Mouse (Mus musculus): ENCODE data around the gene Cbs. TPM values are rescaled to one million over a fixed set of nuclear protein-coding genes. Genes with fewer than 3 reads are reported as not detected.

The Cbs gene
- polyA plus RNA-seq, 1 experiment from 2014 or later, result 9.8 TPM

Small RNA genes within 50 kb of the gene (microRNA-seq; reads per million reads assigned to microRNA genes)
- not detected for gene Gm24970

Other genes starting within 250 kb of the Cbs start
- gene Wdr4, start 117.3 kb downstream of the Cbs start, polyA plus RNA-seq (2015; fragmentation: Nextera tagmentation; extraction: Ambion mirVana), result 40.3 and 41.5 TPM in 2 replicates
- 334 and 349 TPM in 2 replicates for gene Ndufv3, start 117.1 kb downstream of the Cbs start, polyA plus RNA-seq (2015; fragmentation: Nextera tagmentation; extraction: Ambion mirVana)
- 31.3 and 33.2 TPM in 2 replicates for gene Pknox1, start 72.5 kb downstream of the Cbs start, polyA plus RNA-seq (2015; fragmentation: Nextera tagmentation; extraction: Ambion mirVana)
- gene U2af1, start 21.7 kb upstream of the Cbs start, polyA plus RNA-seq (2015; fragmentation: Nextera tagmentation; extraction: Ambion mirVana), result 270 and 280 TPM in 2 replicates
- gene Cryaa, start 40.6 kb upstream of the Cbs start, polyA plus RNA-seq (2015; fragmentation: Nextera tagmentation; extraction: Ambion mirVana), result not detected in 2 replicates
- 17.3 and 24.5 TPM in 2 replicates for gene Sik1, start 218.6 kb upstream of the Cbs start, polyA plus RNA-seq (2015; fragmentation: Nextera tagmentation; extraction: Ambion mirVana)

All from forebrain, embryonic 15.5 days (tissue).